Mouse (Mus musculus) lung, postnatal 0 days (tissue): ENCODE measurements around the gene Gm45194. TPM values are rescaled to one million over a fixed set of nuclear protein-coding genes. Genes with fewer than 3 reads are reported as not detected.

Experiments
- ATAC-seq: fragments of 200-750 bp; cut with Nextera tagmentation; 2 replicates; pipeline ENCODE4 v1.8.0; 2017; ENCODE audit warnings: moderate library complexity
- DNase-seq: peaks from one replicate; pipeline ENCODE4 v3.0.0-alpha.2; 2016; ENCODE audit warnings: low spot score
- H3K27ac ChIP-seq: fragments of 300-500 bp; sonication (generic); 2 replicates; pipeline ENCODE4 v1.5.1; 2014; ENCODE audit warnings: antibody characterized with exemption, mild to moderate bottlenecking, low read length, mixed read lengths
- H3K27me3 ChIP-seq: fragments of 300-500 bp; sonication (generic); replicated peaks from 2 replicates; pipeline ENCODE4 v1.6.1; 2014; ENCODE audit warnings: low read length, mixed read lengths; ENCODE audit not compliant: insufficient read depth
- H3K36me3 ChIP-seq: fragments of 300-500 bp; sonication (generic); 2 replicates; pipeline ENCODE4 v1.6.1; 2014; ENCODE audit warnings: low read length, mixed read lengths; ENCODE audit not compliant: insufficient read depth
- H3K4me1 ChIP-seq: fragments of 300-500 bp; sonication (generic); 2 replicates; pipeline ENCODE4 v1.6.1; 2014; ENCODE audit warnings: antibody characterized with exemption, low read depth, low read length, mixed read lengths; ENCODE audit not compliant: insufficient read depth
- H3K4me2 ChIP-seq: fragments of 300-500 bp; sonication (generic); replicated peaks from 2 replicates; pipeline ENCODE4 v1.6.1; 2014; ENCODE audit warnings: low read depth, mild to moderate bottlenecking, low read length, moderate library complexity, mixed read lengths
- H3K4me3 ChIP-seq: fragments of 300-500 bp; sonication (generic); 2 replicates; pipeline ENCODE4 v1.5.1; 2014; ENCODE audit warnings: low read depth, low read length
- H3K9ac ChIP-seq: fragments of 300-500 bp; sonication (generic); replicated peaks from 2 replicates; pipeline ENCODE4 v1.6.1; 2014; ENCODE audit warnings: low read depth, mild to moderate bottlenecking
- H3K9me3 ChIP-seq: fragments of 300-500 bp; sonication (generic); 2 replicates; pipeline ENCODE4 v1.6.1; 2016; ENCODE audit warnings: low read length, mixed read lengths
- CTCF ChIP-seq: IDR thresholded peaks from 2 replicates; pipeline ENCODE4 v1.5.1; 2016; ENCODE audit warnings: antibody characterized with exemption, mild to moderate bottlenecking
- EP300 ChIP-seq: IDR thresholded peaks from 2 replicates; pipeline ENCODE4 v1.6.1; 2016; ENCODE audit warnings: antibody characterized with exemption, mild to moderate bottlenecking, control low read depth
- WGBS: fragments of 180-500 bp; shearing (Covaris S2); extraction: QIAGEN DNeasy Blood & Tissue Kit; methylation state at CpG from one replicate; pipeline ENCODE4 v1.1.7; 2014; 5-methylcytosine and 5-hydroxymethylcytosine counted together
- polyA plus RNA-seq: library from polyadenylated mRNA; unstranded; fragments of >200 nt; fragmentation: Nextera tagmentation; extraction: Ambion mirVana; gene quantifications from 2 replicates; pipeline ENCODE4 v1.2.1, GENCODE M21; 2015

Gm45194 gene
- polyA plus RNA-seq, 1 experiment from 2014 or later = not detected

- ATAC-seq (no peak), DNase-seq (no peak)
- H3K27me3 ChIP-seq = no peaks in the 10 kb centered on the region
- WGBS = 50% methylated on average over 4 of the region's 4 CpGs
- no peak overlapping the region for H3K9ac ChIP-seq
- no peak overlapping the region for H3K4me2 ChIP-seq
- no peaks in the 10 kb centered on the region for H3K9me3 ChIP-seq
- H3K4me1 ChIP-seq = no peaks in the 10 kb centered on the region
- H3K27ac ChIP-seq = no peak overlapping the region
- no peak for TF ChIP-seq CTCF
- TF ChIP-seq EP300 = no peak
- no peak overlapping the region for H3K4me3 ChIP-seq
- H3K36me3 ChIP-seq = no peaks in the 10 kb centered on the region
Observed at GRCm38 (mm10) chrX:111960909-111961308, 69.7 kb downstream of the Gm45194 start.

- no peak overlapping the region for H3K9ac ChIP-seq
- H3K9me3 ChIP-seq = no peaks in the 10 kb centered on the region
- no peak overlapping the region for H3K27ac ChIP-seq
- DNase-seq (no peak), ATAC-seq (no peak)
- no peak overlapping the region for H3K4me3 ChIP-seq
- H3K4me2 ChIP-seq = no peak overlapping the region
- no peaks in the 10 kb centered on the region for H3K27me3 ChIP-seq
- TF ChIP-seq EP300 (no peak), CTCF (no peak)
- H3K36me3 ChIP-seq = no peaks in the 10 kb centered on the region
- no peaks in the 10 kb centered on the region for H3K4me1 ChIP-seq
- WGBS = 5% methylated on average over 1 of the region's 1 CpGs
Observed at GRCm38 (mm10) chrX:111999661-112000060, 108.5 kb downstream of the Gm45194 start.

GRCm38 (mm10) chrX:112010707-112011106, 119.5 kb downstream of the Gm45194 start, which contains the start of gene Tex16:
TSS of gene Tex16 (plus strand) at chrX:112011007.
- Histone ChIP-seq H3K36me3 (no peaks in the 10 kb centered on the region), H3K9ac (no peak within 1 kb of the TSS), H3K27ac (no peak within 1 kb of the TSS), H3K9me3 (no peaks in the 10 kb centered on the region), H3K4me3 (no peak within 1 kb of the TSS), H3K4me2 (no peak within 1 kb of the TSS), H3K27me3 (no peaks in the 10 kb centered on the region), H3K4me1 (no peaks in the 10 kb centered on the region)
- ATAC-seq (no peak), DNase-seq (no peak)
- no peak for TF ChIP-seq EP300
- TF ChIP-seq CTCF = no peak

- WGBS = 90% methylated on average over 3 of the region's 3 CpGs
- Histone ChIP-seq H3K9me3 (no peaks in the 10 kb centered on the region), H3K4me1 (no peaks in the 10 kb centered on the region), H3K9ac (no peak within 1 kb of the TSS), H3K4me2 (no peak within 1 kb of the TSS), H3K36me3 (no peaks in the 10 kb centered on the region), H3K27me3 (no peaks in the 10 kb centered on the region), H3K27ac (no peak within 1 kb of the TSS), H3K4me3 (no peak within 1 kb of the TSS)
- TF ChIP-seq EP300 = no peak
- TF ChIP-seq CTCF = no peak
- DNase-seq (no peak), ATAC-seq (no peak)
Observed at GRCm38 (mm10) chrX:112238749-112239148, 347.6 kb downstream of the Gm45194 start, which contains the start of gene 4933403O08Rik. TSS of gene 4933403O08Rik (plus strand) at chrX:112239049.

GRCm38 (mm10) chrX:112242916-112243315, 351.7 kb downstream of the Gm45194 start:
- no peak for ATAC-seq
- TF ChIP-seq EP300 (no peak), CTCF (no peak)
- Histone ChIP-seq H3K9me3 (no peaks in the 10 kb centered on the region), H3K27ac (no peak overlapping the region), H3K4me3 (no peak overlapping the region), H3K4me1 (no peaks in the 10 kb centered on the region), H3K27me3 (no peaks in the 10 kb centered on the region), H3K9ac (no peak overlapping the region), H3K4me2 (no peak overlapping the region), H3K36me3 (no peaks in the 10 kb centered on the region)
- 82% methylated on average over 1 of the region's 1 CpGs for WGBS
- DNase-seq = no peak

- H3K4me1 ChIP-seq = no peaks in the 10 kb centered on the region
- TF ChIP-seq CTCF (no peak), EP300 (no peak)
- H3K4me3 ChIP-seq = no peak overlapping the region
- no peak overlapping the region for H3K4me2 ChIP-seq
- H3K27ac ChIP-seq = no peak overlapping the region
- H3K36me3 ChIP-seq = no peaks in the 10 kb centered on the region
- 68% methylated on average over 2 of the region's 2 CpGs for WGBS
- no peaks in the 10 kb centered on the region for H3K27me3 ChIP-seq
- DNase-seq (no peak), ATAC-seq (no peak)
- H3K9ac ChIP-seq = no peak overlapping the region
- no peaks in the 10 kb centered on the region for H3K9me3 ChIP-seq
Observed at GRCm38 (mm10) chrX:112255513-112255912, 364.3 kb downstream of the Gm45194 start.

- Histone ChIP-seq H3K27me3 (no peaks in the 10 kb centered on the region), H3K9me3 (no peaks in the 10 kb centered on the region), H3K36me3 (no peaks in the 10 kb centered on the region), H3K9ac (no peak overlapping the region), H3K4me1 (no peaks in the 10 kb centered on the region), H3K4me3 (no peak overlapping the region), H3K27ac (no peak overlapping the region), H3K4me2 (no peak overlapping the region)
- TF ChIP-seq CTCF (no peak), EP300 (no peak)
- 70% methylated on average over 1 of the region's 1 CpGs for WGBS
- ATAC-seq (no peak), DNase-seq (no peak)
Observed at GRCm38 (mm10) chrX:112273550-112273949, 382.4 kb downstream of the Gm45194 start.

Other genes with a start within 250 kb of the Gm45194 start
- 0.37 and 0.48 TPM in 2 replicates for gene Hdx, start 194.3 kb upstream of the Gm45194 start, polyA plus RNA-seq
- gene Tex16, start 119.6 kb downstream of the Gm45194 start, polyA plus RNA-seq = not detected in 2 replicates